ENCODE assay signal across 8 mouse cellular contexts in the genomic region with DNA sequence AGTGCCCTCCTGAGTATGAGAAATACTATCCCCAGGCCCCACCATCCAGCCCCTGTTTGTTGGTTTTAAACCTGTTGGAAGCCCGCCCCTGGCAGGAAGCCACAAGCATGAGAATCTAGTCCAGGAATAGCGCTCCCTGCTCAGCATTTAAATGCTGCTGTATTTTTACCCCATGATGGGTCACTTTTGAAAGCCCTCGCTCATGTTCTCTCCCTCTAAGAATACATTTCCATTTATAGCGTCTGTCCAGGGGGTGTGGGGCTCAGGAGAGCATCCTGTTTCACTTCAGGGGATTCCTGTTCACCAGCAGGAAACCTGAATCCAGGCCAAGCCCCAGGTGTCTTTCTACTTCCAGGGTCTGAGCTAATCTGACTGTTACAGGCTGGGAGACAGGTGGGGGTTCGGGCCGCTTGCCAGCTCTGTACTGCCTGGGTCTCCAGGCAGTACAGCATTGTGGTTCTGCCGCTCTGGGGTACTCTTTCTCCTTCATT. TPM values are rescaled to one million over a fixed set of nuclear protein-coding genes. Genes with fewer than 3 reads are reported as not detected.
DNase-seq lines count a peak whose midpoint lies in the region; ATAC-seq and TF ChIP-seq lines count a peak whose summit lies in the region.

No protein-coding gene starts in this region.

- 62% methylated on average over 7 of the region's 7 CpGs for WGBS in midbrain, embryonic 13.5 days
- WGBS in midbrain, embryonic 10.5 days, result 57% methylated on average over 7 of the region's 7 CpGs
- WGBS in kidney, embryonic 14.5 days, result 59% methylated on average over 7 of the region's 7 CpGs
- WGBS in lung, postnatal 0 days, result 43% methylated on average over 7 of the region's 7 CpGs

- H3K4me1 ChIP-seq in midbrain, embryonic 13.5 days (replicated peaks), result peaks cover 22% of the 10 kb centered on the region
- peaks cover 15% of the 10 kb centered on the region for H3K4me1 ChIP-seq in midbrain, embryonic 10.5 days
- peaks cover 9% of the 10 kb centered on the region for H3K4me1 ChIP-seq in cortical plate, adult 2 months (ENCODE audit: control insufficient read depth, insufficient read depth, low read length)
- peaks cover 21% of the 10 kb centered on the region for H3K4me1 ChIP-seq in kidney, embryonic 14.5 days (ENCODE audit: control insufficient read depth, insufficient read depth, low read length)
- H3K4me1 ChIP-seq in lung, postnatal 0 days (ENCODE audit: insufficient read depth, low read depth, low read length), result peaks cover 45% of the 10 kb centered on the region

- TF ChIP-seq POLR2A in cortical plate, adult 2 months (IDR thresholded peaks at IDR 0.05; ENCODE audit: extremely low read depth, insufficient read depth, low read length), result no peak

- no peak for TF ChIP-seq EP300 in lung, postnatal 0 days (IDR thresholded peaks at IDR 0.05)

- H3K27me3 ChIP-seq in midbrain, embryonic 13.5 days, result no peaks in the 10 kb centered on the region
- no peaks in the 10 kb centered on the region for H3K27me3 ChIP-seq in midbrain, embryonic 10.5 days (ENCODE audit: low read depth, poor library complexity, severe bottlenecking)
- no peaks in the 10 kb centered on the region for H3K27me3 ChIP-seq in kidney, embryonic 14.5 days (ENCODE audit: control insufficient read depth, insufficient read depth, low read length)
- no peaks in the 10 kb centered on the region for H3K27me3 ChIP-seq in lung, postnatal 0 days (replicated peaks; ENCODE audit: insufficient read depth, low read length)

- peak overlapping the region; percentile 55 for H3K27ac ChIP-seq in midbrain, embryonic 13.5 days
- H3K27ac ChIP-seq in midbrain, embryonic 10.5 days (replicated peaks), result no peak overlapping the region
- peak overlapping the region; percentile 60 for H3K27ac ChIP-seq in cortical plate, adult 2 months (ENCODE audit: insufficient read depth, low read length)
- peak overlapping the region; percentile 77; the same call in 1 of the 2 replicates for H3K27ac ChIP-seq in kidney, embryonic 14.5 days (ENCODE audit: low read depth, low read length)
- H3K27ac ChIP-seq in lung, postnatal 0 days (ENCODE audit: low read length), result peak overlapping the region; percentile 88

- H3K9ac ChIP-seq in midbrain, embryonic 13.5 days (replicated peaks), result no peak overlapping the region; the same call in 1 of the 2 replicates
- H3K9ac ChIP-seq in kidney, embryonic 14.5 days (ENCODE audit: low read depth, low read length), result no peak overlapping the region
- H3K9ac ChIP-seq in lung, postnatal 0 days (replicated peaks; ENCODE audit: low read depth), result no peak overlapping the region

- no peak overlapping the region for H3K4me3 ChIP-seq in midbrain, embryonic 13.5 days (replicated peaks)
- H3K4me3 ChIP-seq in midbrain, embryonic 10.5 days, result no peak overlapping the region
- no peak overlapping the region for H3K4me3 ChIP-seq in cortical plate, adult 2 months (ENCODE audit: insufficient read depth, low read length)
- H3K4me3 ChIP-seq in kidney, embryonic 14.5 days (ENCODE audit: low read length), result no peak overlapping the region
- no peak overlapping the region for H3K4me3 ChIP-seq in lung, postnatal 0 days (ENCODE audit: low read depth, low read length)

- ATAC-seq in midbrain, embryonic 13.5 days, result no peak
- ATAC-seq in kidney, embryonic 14.5 days (ENCODE audit: low FRiP score, low TSS enrichment), result no peak
- peak; percentile 16 for ATAC-seq in lung, postnatal 0 days

- DNase-seq in midbrain, embryonic 10.5 days (ENCODE audit: low spot score), result no peak
- peak; percentile 89 to 94 for DNase-seq in heart, adult 9 months (ENCODE audit: low spot score in 2 of 2)
- peak; percentile 78 for DNase-seq in lung, postnatal 0 days (ENCODE audit: low spot score)
- DNase-seq in telencephalon, adult 2 months (ENCODE audit: low read depth, low spot score), result peak; percentile 70
- DNase-seq in ovary, postnatal 14 days (ENCODE audit: low spot score), result no peak

- peaks cover 10% of the 10 kb centered on the region for H3K36me3 ChIP-seq in midbrain, embryonic 13.5 days
- peaks cover 35% of the 10 kb centered on the region for H3K36me3 ChIP-seq in midbrain, embryonic 10.5 days
- H3K36me3 ChIP-seq in kidney, embryonic 14.5 days (ENCODE audit: control insufficient read depth, insufficient read depth, low read length), result peaks cover 8% of the 10 kb centered on the region; the same call in 1 of the 2 replicates
- H3K36me3 ChIP-seq in lung, postnatal 0 days (ENCODE audit: insufficient read depth, low read length), result no peaks in the 10 kb centered on the region

- no peak for TF ChIP-seq CTCF in cortical plate, adult 2 months (IDR thresholded peaks at IDR 0.05; ENCODE audit: extremely low read depth, insufficient read depth, low read length)
- TF ChIP-seq CTCF in lung, postnatal 0 days (IDR thresholded peaks at IDR 0.05), result no peak

- no peak overlapping the region for H3K4me2 ChIP-seq in midbrain, embryonic 13.5 days (replicated peaks)
- H3K4me2 ChIP-seq in kidney, embryonic 14.5 days (replicated peaks; ENCODE audit: low read depth, low read length), result no peak overlapping the region
- H3K4me2 ChIP-seq in lung, postnatal 0 days (replicated peaks; ENCODE audit: low read depth, low read length), result peak overlapping the region; percentile 5; the same call in 1 of the 2 replicates

- no peaks in the 10 kb centered on the region for H3K9me3 ChIP-seq in midbrain, embryonic 13.5 days
- no peaks in the 10 kb centered on the region for H3K9me3 ChIP-seq in midbrain, embryonic 10.5 days (replicated peaks)
- H3K9me3 ChIP-seq in kidney, embryonic 14.5 days (ENCODE audit: control insufficient read depth, low read length), result no peaks in the 10 kb centered on the region
- no peaks in the 10 kb centered on the region for H3K9me3 ChIP-seq in lung, postnatal 0 days (ENCODE audit: low read length)

RNA-seq across cellular contexts. Expression of a gene that starts 34.3 kb away (rescaled TPM):
- 41.3 and 43.8 TPM in 2 replicates for polyA plus RNA-seq in midbrain, embryonic 13.5 days (2015; fragmentation: Nextera tagmentation; extraction: Ambion mirVana)
- 21.7 and 28.8 TPM in 2 replicates for polyA plus RNA-seq in midbrain, embryonic 10.5 days (2016; fragmentation: Nextera tagmentation; extraction: Ambion mirVana)
- polyA plus RNA-seq in cortical plate, adult 2 months (2012; rRNA removed), result 51.0 and 71.1 TPM in 2 replicates
- 19.3 and 19.8 TPM in 2 replicates for polyA plus RNA-seq in kidney, embryonic 14.5 days (2014; fragmentation: Nextera tagmentation; extraction: Ambion mirVana)
- polyA plus RNA-seq in lung, postnatal 0 days (2015; fragmentation: Nextera tagmentation; extraction: Ambion mirVana), result 68.4 and 79.3 TPM in 2 replicates

RNA-seq across cellular contexts. Expression of a gene that starts 34.9 kb away (rescaled TPM):
- polyA plus RNA-seq in midbrain, embryonic 13.5 days (2015; fragmentation: Nextera tagmentation; extraction: Ambion mirVana), result 91.5 and 102 TPM in 2 replicates
- 104 and 113 TPM in 2 replicates for polyA plus RNA-seq in midbrain, embryonic 10.5 days (2016; fragmentation: Nextera tagmentation; extraction: Ambion mirVana)
- polyA plus RNA-seq in cortical plate, adult 2 months (2012; rRNA removed), result 140 and 143 TPM in 2 replicates
- 141 and 150 TPM in 2 replicates for polyA plus RNA-seq in kidney, embryonic 14.5 days (2014; fragmentation: Nextera tagmentation; extraction: Ambion mirVana)
- 47.9 and 50.6 TPM in 2 replicates for polyA plus RNA-seq in lung, postnatal 0 days (2015; fragmentation: Nextera tagmentation; extraction: Ambion mirVana)

Comparison
In these comparisons a context has a peak if more than half of its experiments do, and no peak if none do; other contexts are left out.
1. DNase-seq: peak in heart, adult 9 months (2 of 2), lung, postnatal 0 days (single experiment) and telencephalon, adult 2 months (single experiment); none in midbrain, embryonic 10.5 days (single experiment) and ovary, postnatal 14 days (single experiment).